Mouse (Mus musculus) erythroid progenitor cell, adult 5-6 weeks (primary cell): ENCODE results near the gene Skiv2l. TPM values are rescaled to one million over a fixed set of nuclear protein-coding genes. Genes with fewer than 3 reads are reported as not detected.

ENCODE experiments used
- ATAC-seq: replicated peaks from 2 replicates; pipeline ENCODE4 v1.8.0; 2016; ENCODE audit warnings: moderate number of reproducible peaks, mild to moderate bottlenecking, moderate TSS enrichment, inconsistent platforms; ENCODE audit not compliant: poor library complexity, low FRiP score, severe bottlenecking
- total RNA-seq, 2 experiments: library from RNA; stranded (forward) in 1 of 2; stranded (reverse) in 1 of 2; fragments of 150-400 nt in 1 of 2; fragments of 186-747, 209-891 nt in 1 of 2; gene quantifications; 2 replicates each; pipeline versions ENCODE4 v1.2.3 to v1.2.4; 2015 to 2017; ENCODE audit warnings: low replicate concordance in 2 of 2

Gene Skiv2l
- total RNA-seq, 2 experiments from 2014 or later = 11.3 to 60.0 TPM

DNA sequence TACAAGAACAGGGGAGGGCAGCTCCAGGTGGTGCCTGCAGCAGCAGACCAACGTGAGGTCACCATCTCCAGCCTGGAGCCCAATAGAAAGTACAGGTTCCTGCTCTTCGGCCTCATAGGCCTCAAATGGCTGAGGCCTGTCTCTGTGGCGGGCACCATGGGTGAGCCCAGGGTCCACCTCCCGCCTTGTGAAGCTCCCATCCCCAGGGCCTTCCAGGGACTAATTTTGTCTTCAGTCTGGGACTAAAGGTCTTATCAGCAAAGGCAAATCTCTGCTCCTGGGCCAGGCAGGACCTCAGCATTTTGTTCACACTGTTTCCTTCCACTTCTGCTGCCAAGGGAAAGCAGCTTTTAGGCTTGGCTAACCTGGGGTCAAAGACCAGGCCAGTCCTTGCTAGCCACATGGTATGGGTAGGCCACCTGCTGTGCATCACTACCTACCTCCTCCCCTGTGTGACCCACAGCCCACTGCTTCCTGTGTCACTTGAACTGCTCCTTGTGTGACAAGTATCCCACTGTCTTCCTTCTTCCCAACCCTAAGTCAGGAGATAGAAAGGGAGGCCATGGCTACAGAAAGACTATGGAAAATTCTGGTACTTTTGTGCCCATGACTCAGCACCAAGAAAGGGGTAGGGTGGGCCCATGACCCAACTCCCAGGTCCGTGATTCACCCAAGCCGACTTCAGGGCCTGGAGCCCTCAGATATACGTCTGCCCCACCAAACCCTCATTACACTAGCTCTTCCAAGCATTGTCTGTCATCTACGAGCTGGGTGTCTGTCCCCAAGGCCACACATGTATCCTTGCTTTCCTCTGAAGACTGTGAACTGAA, 53.5 kb downstream of the Skiv2l start:
- no peak for ATAC-seq

DNA sequence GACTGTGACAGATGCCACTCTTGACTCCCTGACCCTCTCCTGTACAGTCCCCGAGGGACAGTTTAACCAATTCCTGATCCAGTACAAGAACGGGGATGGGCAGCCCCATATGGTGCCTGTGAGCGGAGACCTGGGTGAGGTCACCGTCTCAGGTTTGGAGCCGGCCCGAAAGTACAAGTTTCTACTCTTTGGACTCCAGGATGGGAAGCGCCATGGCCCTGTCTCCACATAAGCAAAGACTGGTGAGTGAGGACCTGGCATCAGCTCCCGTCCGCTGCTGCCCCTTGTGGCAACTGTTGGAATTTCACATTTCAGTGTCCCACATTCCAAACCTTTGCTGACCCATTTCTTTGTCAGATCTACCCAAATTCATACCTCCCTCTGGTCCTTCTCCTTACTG, 54.4 kb downstream of the Skiv2l start:
- no peak for ATAC-seq

DNA sequence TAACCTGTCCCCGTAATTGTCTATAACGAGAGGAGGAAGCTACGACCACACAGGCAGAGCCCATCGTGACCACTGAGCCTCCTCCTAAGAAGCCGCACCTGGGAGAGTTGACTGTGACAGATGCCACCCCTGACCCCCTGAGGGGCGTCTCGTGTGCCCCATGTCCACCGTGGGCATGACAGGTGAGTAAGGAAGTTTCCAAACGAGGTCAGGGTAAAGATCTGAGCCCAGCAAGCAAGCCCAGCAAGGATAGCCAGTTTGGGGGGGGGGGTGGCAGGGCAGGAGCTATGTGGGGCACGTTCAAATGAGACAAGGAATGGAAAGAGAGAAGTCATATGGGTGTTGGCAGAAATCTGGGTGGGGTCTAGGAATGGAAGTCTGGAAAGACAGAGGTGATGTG, 55.0 kb downstream of the Skiv2l start:
- no peak for ATAC-seq

Other genes starting within 250 kb of the Skiv2l start
Only the 30 nearest of the 37 such genes appear.
- 6.7 and 13.0 TPM in 2 replicates for gene Ppt2, start 221.7 kb downstream of the Skiv2l start, total RNA-seq (2015; ENCODE audit: low replicate concordance)
- 3.2 and 4.0 TPM in 2 replicates for gene Ppt2, start 221.7 kb downstream of the Skiv2l start, total RNA-seq (2017; ENCODE audit: low replicate concordance)
- not detected in 2 replicates for gene Prrt1, start 220.7 kb downstream of the Skiv2l start, total RNA-seq (2015; ENCODE audit: low replicate concordance)
- not detected in 2 replicates for gene Prrt1, start 220.7 kb downstream of the Skiv2l start, total RNA-seq (2017; ENCODE audit: low replicate concordance)
- 2.5 TPM in 1 of 2 replicates, not detected in the other for gene Fkbpl, start 205.4 kb downstream of the Skiv2l start, total RNA-seq (2015; ENCODE audit: low replicate concordance)
- gene Fkbpl, start 205.4 kb downstream of the Skiv2l start, total RNA-seq (2017; ENCODE audit: low replicate concordance) = 2.6 and 4.9 TPM in 2 replicates
- gene Atf6b, start 203.1 kb downstream of the Skiv2l start, total RNA-seq (2015; ENCODE audit: low replicate concordance) = 5.4 and 8.3 TPM in 2 replicates
- 2.6 and 5.0 TPM in 2 replicates for gene Atf6b, start 203.1 kb downstream of the Skiv2l start, total RNA-seq (2017; ENCODE audit: low replicate concordance)
- gene Tnxb, start 179.7 kb downstream of the Skiv2l start, total RNA-seq (2015; ENCODE audit: low replicate concordance) = not detected in 2 replicates
- not detected in 2 replicates for gene Tnxb, start 179.7 kb downstream of the Skiv2l start, total RNA-seq (2017; ENCODE audit: low replicate concordance)
- 0.36 TPM in 1 of 2 replicates, not detected in the other for gene C4b, start 106.3 kb downstream of the Skiv2l start, total RNA-seq (2015; ENCODE audit: low replicate concordance)
- gene C4b, start 106.3 kb downstream of the Skiv2l start, total RNA-seq (2017; ENCODE audit: low replicate concordance) = under 0.01 and 2.1 TPM in 2 replicates
- gene Cyp21a1, start 45.6 kb downstream of the Skiv2l start, total RNA-seq (2015; ENCODE audit: low replicate concordance) = not detected in 2 replicates
- gene Cyp21a1, start 45.6 kb downstream of the Skiv2l start, total RNA-seq (2017; ENCODE audit: low replicate concordance) = not detected in 2 replicates
- 12.6 and 18.0 TPM in 2 replicates for gene Stk19, start 13.3 kb downstream of the Skiv2l start, total RNA-seq (2015; ENCODE audit: low replicate concordance)
- gene Stk19, start 13.3 kb downstream of the Skiv2l start, total RNA-seq (2017; ENCODE audit: low replicate concordance) = 20.5 and 22.2 TPM in 2 replicates
- 49.4 and 52.0 TPM in 2 replicates for gene Dxo, start 13.2 kb downstream of the Skiv2l start, total RNA-seq (2015; ENCODE audit: low replicate concordance)
- 13.4 and 26.7 TPM in 2 replicates for gene Dxo, start 13.2 kb downstream of the Skiv2l start, total RNA-seq (2017; ENCODE audit: low replicate concordance)
- 31.9 and 52.3 TPM in 2 replicates for gene Nelfe, start 181 bp upstream of the Skiv2l start, total RNA-seq (2015; ENCODE audit: low replicate concordance)
- 18.5 and 30.7 TPM in 2 replicates for gene Nelfe, start 181 bp upstream of the Skiv2l start, total RNA-seq (2017; ENCODE audit: low replicate concordance)
- gene Cfb, start 12.3 kb upstream of the Skiv2l start, total RNA-seq (2015; ENCODE audit: low replicate concordance) = 9.2 TPM in 1 of 2 replicates, not detected in the other
- gene Cfb, start 12.3 kb upstream of the Skiv2l start, total RNA-seq (2017; ENCODE audit: low replicate concordance) = not detected in 2 replicates
- gene Zbtb12, start 29.3 kb upstream of the Skiv2l start, total RNA-seq (2015; ENCODE audit: low replicate concordance) = not detected in 2 replicates
- 1.0 TPM in 1 of 2 replicates, not detected in the other for gene Zbtb12, start 29.3 kb upstream of the Skiv2l start, total RNA-seq (2017; ENCODE audit: low replicate concordance)
- gene Gm20547, start 31.8 kb upstream of the Skiv2l start, total RNA-seq (2015; ENCODE audit: low replicate concordance) = not detected in 2 replicates
- gene Gm20547, start 31.8 kb upstream of the Skiv2l start, total RNA-seq (2017; ENCODE audit: low replicate concordance) = not detected in 2 replicates
- 15.5 and 23.5 TPM in 2 replicates for gene C2, start 48.1 kb upstream of the Skiv2l start, total RNA-seq (2015; ENCODE audit: low replicate concordance)
- 1.8 TPM in 1 of 2 replicates, not detected in the other for gene C2, start 48.1 kb upstream of the Skiv2l start, total RNA-seq (2017; ENCODE audit: low replicate concordance)
- 15.1 and 28.5 TPM in 2 replicates for gene Ehmt2, start 48.3 kb upstream of the Skiv2l start, total RNA-seq (2015; ENCODE audit: low replicate concordance)
- gene Ehmt2, start 48.3 kb upstream of the Skiv2l start, total RNA-seq (2017; ENCODE audit: low replicate concordance) = 7.0 and 8.3 TPM in 2 replicates
- gene Slc44a4, start 64.3 kb upstream of the Skiv2l start, total RNA-seq (2015; ENCODE audit: low replicate concordance) = not detected in 2 replicates
- gene Slc44a4, start 64.3 kb upstream of the Skiv2l start, total RNA-seq (2017; ENCODE audit: low replicate concordance) = not detected in 2 replicates
- 3.8 and 5.0 TPM in 2 replicates for gene Neu1, start 81.0 kb upstream of the Skiv2l start, total RNA-seq (2015; ENCODE audit: low replicate concordance)
- gene Neu1, start 81.0 kb upstream of the Skiv2l start, total RNA-seq (2017; ENCODE audit: low replicate concordance) = 3.9 and 5.1 TPM in 2 replicates
- 2.5 and 4.0 TPM in 2 replicates for gene Hspa1b, start 109.0 kb upstream of the Skiv2l start, total RNA-seq (2015; ENCODE audit: low replicate concordance)
- gene Hspa1b, start 109.0 kb upstream of the Skiv2l start, total RNA-seq (2017; ENCODE audit: low replicate concordance) = 1.0 and 3.3 TPM in 2 replicates
- gene Gm20481, start 119.7 kb upstream of the Skiv2l start, total RNA-seq (2015; ENCODE audit: low replicate concordance) = not detected in 2 replicates
- gene Gm20481, start 119.7 kb upstream of the Skiv2l start, total RNA-seq (2017; ENCODE audit: low replicate concordance) = not detected in 2 replicates
- gene Hspa1a, start 121.9 kb upstream of the Skiv2l start, total RNA-seq (2015; ENCODE audit: low replicate concordance) = 1.4 TPM in 1 of 2 replicates, not detected in the other
- 0.30 and 4.6 TPM in 2 replicates for gene Hspa1a, start 121.9 kb upstream of the Skiv2l start, total RNA-seq (2017; ENCODE audit: low replicate concordance)
- not detected in 2 replicates for gene Hspa1l, start 122.5 kb upstream of the Skiv2l start, total RNA-seq (2015; ENCODE audit: low replicate concordance)
- gene Hspa1l, start 122.5 kb upstream of the Skiv2l start, total RNA-seq (2017; ENCODE audit: low replicate concordance) = not detected in 2 replicates
- gene Lsm2, start 131.7 kb upstream of the Skiv2l start, total RNA-seq (2015; ENCODE audit: low replicate concordance) = 76.0 and 78.4 TPM in 2 replicates
- 23.0 and 27.6 TPM in 2 replicates for gene Lsm2, start 131.7 kb upstream of the Skiv2l start, total RNA-seq (2017; ENCODE audit: low replicate concordance)
- gene Vars, start 150.8 kb upstream of the Skiv2l start, total RNA-seq (2015; ENCODE audit: low replicate concordance) = 156 and 173 TPM in 2 replicates
- gene Vars, start 150.8 kb upstream of the Skiv2l start, total RNA-seq (2017; ENCODE audit: low replicate concordance) = 144 and 198 TPM in 2 replicates
- gene Vwa7, start 166.4 kb upstream of the Skiv2l start, total RNA-seq (2015; ENCODE audit: low replicate concordance) = not detected in 2 replicates
- gene Vwa7, start 166.4 kb upstream of the Skiv2l start, total RNA-seq (2017; ENCODE audit: low replicate concordance) = 0.39 and 0.53 TPM in 2 replicates
- gene Sapcd1, start 177.8 kb upstream of the Skiv2l start, total RNA-seq (2015; ENCODE audit: low replicate concordance) = 1.7 and 10.8 TPM in 2 replicates
- 1.4 TPM in 1 of 2 replicates, not detected in the other for gene Sapcd1, start 177.8 kb upstream of the Skiv2l start, total RNA-seq (2017; ENCODE audit: low replicate concordance)
- 36.9 and 39.6 TPM in 2 replicates for gene Msh5, start 196.5 kb upstream of the Skiv2l start, total RNA-seq (2015; ENCODE audit: low replicate concordance)
- 27.3 and 50.9 TPM in 2 replicates for gene Msh5, start 196.5 kb upstream of the Skiv2l start, total RNA-seq (2017; ENCODE audit: low replicate concordance)
- gene Clic1, start 199.8 kb upstream of the Skiv2l start, total RNA-seq (2015; ENCODE audit: low replicate concordance) = 91.0 and 110 TPM in 2 replicates
- gene Clic1, start 199.8 kb upstream of the Skiv2l start, total RNA-seq (2017; ENCODE audit: low replicate concordance) = 68.3 and 95.5 TPM in 2 replicates
- gene Ddah2, start 208.8 kb upstream of the Skiv2l start, total RNA-seq (2015; ENCODE audit: low replicate concordance) = 2.1 TPM in 1 of 2 replicates, not detected in the other
- 1.5 and 5.6 TPM in 2 replicates for gene Ddah2, start 208.8 kb upstream of the Skiv2l start, total RNA-seq (2017; ENCODE audit: low replicate concordance)
- not detected in 2 replicates for gene Ly6g6c, start 215.2 kb upstream of the Skiv2l start, total RNA-seq (2015; ENCODE audit: low replicate concordance)
- gene Ly6g6c, start 215.2 kb upstream of the Skiv2l start, total RNA-seq (2017; ENCODE audit: low replicate concordance) = not detected in 2 replicates
- 1.1 TPM in 1 of 2 replicates, not detected in the other for gene Mpig6b, start 216.0 kb upstream of the Skiv2l start, total RNA-seq (2015; ENCODE audit: low replicate concordance)
- gene Mpig6b, start 216.0 kb upstream of the Skiv2l start, total RNA-seq (2017; ENCODE audit: low replicate concordance) = not detected in 2 replicates